Mouse (Mus musculus) naive thymus-derived CD4-positive, alpha-beta T cell, adult 2 months (primary cell): ENCODE results near the gene Sema4b.

ENCODE experiments used
- DNase-seq: peaks from one replicate; pipeline ENCODE4 v3.0.0-alpha.2; 2011; ENCODE audit warnings: low read depth

Sema4b gene

DNA sequence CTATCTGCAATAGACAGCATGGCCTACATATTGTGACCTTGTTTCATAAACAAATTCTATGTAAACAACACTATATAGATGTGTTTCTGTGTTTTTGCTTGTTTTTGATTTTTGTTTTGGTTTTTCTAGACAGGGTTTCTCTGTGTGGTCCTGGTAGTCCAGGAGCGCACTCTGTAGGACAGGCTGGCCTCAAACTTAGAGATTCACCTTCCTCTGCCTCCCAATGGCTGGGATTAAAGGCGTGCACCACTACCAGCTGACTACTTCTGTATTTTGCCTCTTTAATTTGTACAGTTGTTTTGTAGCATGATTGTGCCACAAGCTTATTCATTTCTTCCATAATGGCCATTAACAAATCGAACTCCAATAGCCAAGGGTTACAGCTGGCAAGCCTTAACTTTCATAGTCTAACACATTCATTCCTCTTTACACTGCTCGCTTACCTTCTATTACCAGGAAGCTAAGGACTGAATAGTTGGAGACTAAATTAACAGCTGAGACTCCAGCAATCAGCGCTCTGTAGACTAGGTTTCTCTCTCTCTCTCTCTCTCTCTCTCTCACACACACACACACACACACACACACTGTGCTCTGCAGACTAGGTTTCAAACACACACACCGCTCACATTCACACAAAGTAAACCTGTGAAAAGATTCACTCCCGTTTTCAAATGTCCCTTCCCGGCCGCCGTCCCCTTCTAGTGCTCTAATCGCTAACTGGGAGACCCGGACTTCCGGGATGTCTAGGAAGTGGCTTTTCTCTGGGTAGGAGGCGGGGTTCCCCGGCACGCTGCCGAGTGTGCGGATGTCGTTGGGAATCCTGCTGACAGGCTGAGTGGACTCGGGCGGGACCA, 82.5 kb downstream of the Sema4b start, which contains the start of gene Vps33b:
Gene Vps33b, plus strand, starts transcription at position 753 of the 854 bp plus-strand sequence.
- peak; percentile 95 for DNase-seq

DNA sequence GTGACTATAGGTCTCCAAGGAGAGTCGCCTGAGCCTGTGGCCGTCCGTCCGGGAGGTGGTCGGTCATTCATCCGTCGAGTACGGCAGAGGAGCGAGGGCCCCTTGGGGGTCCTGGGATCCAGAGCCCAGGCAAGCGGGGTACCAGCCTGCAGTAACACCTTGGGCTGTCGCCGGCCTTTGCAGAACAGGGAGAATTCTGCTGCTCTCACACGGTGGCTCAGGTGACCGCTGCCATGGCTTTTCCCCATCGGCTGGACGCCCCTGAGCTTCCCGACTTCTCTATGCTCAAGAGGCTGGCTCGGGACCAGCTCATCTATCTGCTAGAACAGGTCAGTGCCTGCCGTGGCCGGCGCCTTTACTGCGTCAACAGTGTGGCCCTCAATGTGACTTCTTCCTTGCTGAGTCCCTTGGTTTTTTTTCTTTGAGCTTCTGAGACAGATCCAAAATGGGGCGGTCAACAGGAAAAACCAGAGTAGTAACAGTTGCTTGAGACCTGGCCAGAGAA, 83.2 kb downstream of the Sema4b start:
- no peak for DNase-seq

DNA sequence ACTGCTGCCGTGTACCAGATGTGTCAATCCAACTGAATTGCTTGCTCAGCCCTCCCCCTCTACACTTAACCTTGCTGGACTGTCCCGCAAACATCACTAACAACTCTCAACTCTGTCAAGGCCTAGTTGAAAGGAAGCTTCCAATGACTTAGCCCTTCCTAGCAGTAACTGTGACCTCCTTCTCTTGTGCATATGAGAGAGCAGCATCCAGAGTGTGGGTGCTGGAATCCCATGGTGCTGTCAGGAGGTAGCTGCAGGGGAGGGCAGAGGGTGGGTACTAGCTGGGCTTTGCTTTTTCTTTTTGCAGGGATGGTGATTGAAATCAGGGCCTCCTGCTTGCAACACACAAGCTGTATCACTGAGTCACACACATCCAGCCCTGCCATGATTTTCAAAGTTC, 86.8 kb downstream of the Sema4b start:
- DNase-seq: no peak
